Mouse (Mus musculus) hindbrain, embryonic 15.5 days (tissue): ENCODE measurements around the gene Erbb3. TPM values are rescaled to one million over a fixed set of nuclear protein-coding genes. Genes with fewer than 3 reads are reported as not detected.

ENCODE experiments used
- ATAC-seq: fragments of 200-750 bp; cut with Nextera tagmentation; 2 replicates; pipeline ENCODE4 v1.8.0; 2017; ENCODE audit warnings: low read depth, moderate number of reproducible peaks, moderate TSS enrichment; ENCODE audit not compliant: low FRiP score
- H3K27ac ChIP-seq: fragments of 300-500 bp; sonication (generic); replicated peaks from 2 replicates; pipeline ENCODE4 v1.5.1; 2015; ENCODE audit warnings: mild to moderate bottlenecking, inconsistent platforms
- H3K27me3 ChIP-seq: fragments of 300-500 bp; sonication (generic); 2 replicates; pipeline ENCODE4 v1.6.1; 2015; ENCODE audit warnings: control low read depth, inconsistent platforms
- H3K36me3 ChIP-seq: fragments of 300-500 bp; sonication (generic); 2 replicates; pipeline ENCODE4 v1.6.1; 2015; ENCODE audit warnings: control low read depth, inconsistent platforms
- H3K4me1 ChIP-seq: fragments of 300-500 bp; sonication (generic); replicated peaks from 2 replicates; pipeline ENCODE4 v1.6.1; 2015; ENCODE audit warnings: control low read depth, inconsistent platforms
- H3K4me2 ChIP-seq: fragments of 300-500 bp; sonication (generic); 2 replicates; pipeline ENCODE4 v1.6.1; 2015; ENCODE audit warnings: moderate library complexity, mild to moderate bottlenecking, inconsistent platforms
- H3K4me3 ChIP-seq: fragments of 300-500 bp; sonication (generic); 2 replicates; pipeline ENCODE4 v1.5.1; 2015; ENCODE audit warnings: mild to moderate bottlenecking, inconsistent platforms
- H3K9ac ChIP-seq: fragments of 300-500 bp; sonication (generic); 2 replicates; pipeline ENCODE4 v1.6.1; 2015; ENCODE audit warnings: inconsistent platforms
- H3K9me3 ChIP-seq: fragments of 300-500 bp; sonication (generic); 2 replicates; pipeline ENCODE4 v1.6.1; 2016; ENCODE audit warnings: control low read depth, inconsistent platforms
- WGBS: fragments of 180-500 bp; shearing (Covaris S2); methylation state at CpG from one replicate; pipeline ENCODE4 v1.1.7; 2015; 5-methylcytosine and 5-hydroxymethylcytosine counted together
- polyA plus RNA-seq: library from polyadenylated mRNA; unstranded; fragments of >200 nt; fragmentation: Nextera tagmentation; extraction: Ambion mirVana; gene quantifications from 2 replicates; pipeline ENCODE4 v1.2.1, GENCODE M21; 2015

The Erbb3 gene
- polyA plus RNA-seq, 1 experiment from 2014 or later = 1.2 TPM

DNA sequence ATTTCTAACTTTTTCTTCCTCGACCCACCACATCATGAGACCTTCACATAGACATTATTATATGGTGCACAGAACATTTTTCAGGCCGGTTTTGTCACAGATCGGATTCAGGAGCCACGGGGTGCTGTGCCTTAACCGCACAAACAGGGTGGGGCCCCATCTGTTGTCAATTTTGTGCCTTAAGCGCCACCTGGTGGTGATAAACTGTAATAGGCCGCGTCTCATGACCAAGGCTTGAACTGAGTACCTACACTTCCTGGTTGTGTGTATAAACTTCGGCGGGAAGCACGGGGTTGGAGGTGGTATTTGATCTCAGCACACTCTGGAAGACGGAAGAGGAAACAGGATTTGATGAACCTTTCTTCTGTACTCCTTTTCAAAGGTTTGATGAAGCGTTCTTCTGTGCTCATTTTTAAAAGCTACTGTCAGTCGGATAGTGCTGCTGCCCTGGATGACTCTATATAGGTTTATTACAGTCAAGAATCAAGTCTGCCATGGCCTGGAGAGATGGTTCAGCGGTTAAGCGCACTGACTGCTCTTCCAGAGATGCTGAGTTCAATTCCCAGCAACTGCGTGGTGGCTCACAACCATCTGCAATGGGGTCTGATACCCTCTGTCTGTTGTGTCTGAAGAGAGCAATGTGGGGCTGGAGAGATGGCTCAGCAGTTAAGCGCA lies 53.0 kb downstream of the Erbb3 start:
- Histone ChIP-seq H3K36me3 (peaks cover 4% of the 10 kb centered on the region; the same call in 1 of the 2 replicates), H3K4me3 (peak overlapping the region; percentile 20), H3K27me3 (no peaks in the 10 kb centered on the region), H3K4me1 (no peaks in the 10 kb centered on the region; the same call in 1 of the 2 replicates), H3K4me2 (peak overlapping the region; percentile 51), H3K27ac (0 out of 2 replicates have a peak overlapping the region, but pooled peaks have one; percentile 11), H3K9me3 (no peaks in the 10 kb centered on the region), H3K9ac (no peak overlapping the region)
- ATAC-seq = peak; percentile 82
- WGBS = 18% methylated on average over 18 of the region's 18 CpGs

DNA sequence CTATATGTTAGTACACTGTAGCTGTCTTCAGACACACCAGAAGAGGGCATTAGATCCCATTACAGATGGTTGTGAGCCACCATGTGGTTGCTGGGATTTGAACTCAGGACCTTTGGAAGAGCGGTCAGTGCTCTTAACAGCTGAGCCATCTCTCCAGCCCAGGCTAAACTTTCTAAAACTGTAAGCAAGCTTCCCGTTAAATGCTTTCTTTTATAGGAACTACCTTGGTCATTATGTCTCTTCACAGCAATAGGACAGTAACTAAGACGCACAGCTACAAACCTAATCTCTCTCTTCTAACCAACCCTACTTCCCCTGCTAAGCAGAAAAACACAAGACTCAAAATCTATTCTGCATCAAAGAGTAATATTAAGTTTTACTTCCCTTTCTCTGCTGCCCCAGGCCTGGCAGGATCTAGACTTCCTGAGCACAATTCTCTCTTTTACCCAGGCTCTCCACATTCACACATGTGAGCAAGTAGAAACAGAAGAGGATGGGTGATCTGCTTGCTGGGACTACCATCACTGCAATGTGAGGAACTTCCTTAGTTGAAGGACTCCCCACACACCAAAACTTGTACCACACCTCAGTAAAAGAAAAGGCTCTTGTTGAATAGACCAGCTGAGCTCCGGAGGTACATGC lies 53.7 kb downstream of the Erbb3 start:
- no peaks in the 10 kb centered on the region for H3K36me3 ChIP-seq
- WGBS = 76% methylated on average over 4 of the region's 4 CpGs
- H3K27ac ChIP-seq = 0 out of 2 replicates have a peak overlapping the region, but pooled peaks have one; percentile 11
- 0 out of 2 replicates have a peak, but pooled peaks cover 2% of the 10 kb centered on the region for H3K27me3 ChIP-seq
- peak overlapping the region; percentile 51 for H3K4me2 ChIP-seq
- ATAC-seq = no peak
- no peaks in the 10 kb centered on the region; the same call in 1 of the 2 replicates for H3K4me1 ChIP-seq
- no peak overlapping the region for H3K9ac ChIP-seq
- no peaks in the 10 kb centered on the region for H3K9me3 ChIP-seq
- H3K4me3 ChIP-seq = peak overlapping the region; percentile 20

DNA sequence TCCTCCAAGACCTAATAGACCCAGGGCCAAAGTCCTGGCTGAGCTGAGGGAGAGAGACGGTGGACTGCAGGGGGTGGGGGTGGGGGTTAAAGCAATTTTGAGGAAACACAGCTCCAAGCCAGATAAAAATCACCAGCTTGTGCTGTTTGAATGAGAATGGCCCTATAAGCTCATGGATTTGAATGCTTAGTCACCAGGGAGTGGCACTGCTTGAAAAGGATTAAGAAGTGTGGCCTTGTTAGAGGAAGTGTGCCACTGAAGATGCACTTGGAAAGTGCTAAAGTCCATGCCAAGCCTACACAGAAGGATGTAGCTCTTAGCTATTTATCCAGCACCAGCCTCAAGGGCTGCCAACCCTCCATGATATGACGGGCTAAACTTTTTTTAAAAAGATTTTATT lies 54.2 kb downstream of the Erbb3 start:
- no peak for ATAC-seq
- Histone ChIP-seq H3K4me3 (no peak overlapping the region), H3K9ac (no peak overlapping the region), H3K4me2 (no peak overlapping the region), H3K4me1 (no peaks in the 10 kb centered on the region; the same call in 1 of the 2 replicates), H3K9me3 (no peaks in the 10 kb centered on the region), H3K27ac (no peak overlapping the region), H3K27me3 (0 out of 2 replicates have a peak, but pooled peaks cover 2% of the 10 kb centered on the region), H3K36me3 (no peaks in the 10 kb centered on the region)
- WGBS = 89% methylated on average over 2 of the region's 2 CpGs

DNA sequence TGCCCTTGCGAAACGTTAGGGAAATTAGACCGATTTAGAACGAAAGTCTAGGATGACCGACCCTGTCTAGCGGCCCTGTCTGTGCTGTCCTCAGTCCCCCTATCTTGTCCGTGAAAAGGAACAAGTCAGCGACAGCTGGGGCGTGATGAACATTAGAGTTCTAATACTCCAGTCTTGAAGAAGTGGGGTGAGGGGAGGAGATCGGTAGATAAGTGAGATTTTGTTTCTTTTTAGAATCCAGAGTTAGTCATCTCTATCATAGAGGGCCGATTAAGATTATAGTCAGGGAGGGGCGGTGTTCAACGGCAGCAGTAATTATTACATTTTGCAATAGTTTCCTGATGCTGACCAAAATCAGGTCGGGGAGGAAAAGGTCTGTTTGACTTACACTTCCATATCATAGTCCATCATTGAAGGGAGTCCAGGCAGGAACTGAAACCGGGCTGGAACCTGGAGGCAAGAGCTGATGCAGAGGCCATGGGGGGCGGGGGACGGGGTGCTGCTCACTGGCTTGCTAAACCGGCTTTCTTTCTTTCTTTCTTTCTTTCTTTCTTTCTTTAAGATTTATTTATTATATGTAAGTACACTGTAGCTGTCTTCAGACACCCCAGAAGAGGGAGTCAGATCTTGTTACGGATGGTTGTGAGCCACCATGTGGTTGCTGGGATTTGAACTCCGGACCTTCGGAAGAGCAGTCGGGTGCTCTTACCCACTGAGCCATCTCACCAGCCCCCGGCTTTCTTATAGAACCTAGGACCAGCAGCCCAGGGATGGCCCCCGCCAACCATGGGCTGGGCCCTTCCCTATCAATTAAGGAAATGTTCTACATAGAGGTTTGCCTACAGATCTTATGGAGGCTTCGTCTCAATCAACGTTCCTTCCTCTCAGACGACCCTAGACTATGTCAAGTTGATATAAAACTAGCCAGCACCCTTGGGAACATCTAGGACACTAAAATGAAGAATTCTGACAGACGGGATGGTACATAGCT lies 62.8 kb downstream of the Erbb3 start:
- Histone ChIP-seq H3K27me3 (0 out of 2 replicates have a peak, but pooled peaks cover 2% of the 10 kb centered on the region), H3K27ac (peak overlapping the region; percentile 39; the same call in 1 of the 2 replicates), H3K36me3 (no peaks in the 10 kb centered on the region), H3K9me3 (no peaks in the 10 kb centered on the region), H3K4me2 (peak overlapping the region; percentile 99), H3K9ac (0 out of 2 replicates have a peak overlapping the region, but pooled peaks have one; percentile 10), H3K4me3 (peak overlapping the region; percentile 77), H3K4me1 (peaks cover 27% of the 10 kb centered on the region)
- WGBS = 29% methylated on average over 28 of the region's 28 CpGs
- no peak for ATAC-seq

DNA sequence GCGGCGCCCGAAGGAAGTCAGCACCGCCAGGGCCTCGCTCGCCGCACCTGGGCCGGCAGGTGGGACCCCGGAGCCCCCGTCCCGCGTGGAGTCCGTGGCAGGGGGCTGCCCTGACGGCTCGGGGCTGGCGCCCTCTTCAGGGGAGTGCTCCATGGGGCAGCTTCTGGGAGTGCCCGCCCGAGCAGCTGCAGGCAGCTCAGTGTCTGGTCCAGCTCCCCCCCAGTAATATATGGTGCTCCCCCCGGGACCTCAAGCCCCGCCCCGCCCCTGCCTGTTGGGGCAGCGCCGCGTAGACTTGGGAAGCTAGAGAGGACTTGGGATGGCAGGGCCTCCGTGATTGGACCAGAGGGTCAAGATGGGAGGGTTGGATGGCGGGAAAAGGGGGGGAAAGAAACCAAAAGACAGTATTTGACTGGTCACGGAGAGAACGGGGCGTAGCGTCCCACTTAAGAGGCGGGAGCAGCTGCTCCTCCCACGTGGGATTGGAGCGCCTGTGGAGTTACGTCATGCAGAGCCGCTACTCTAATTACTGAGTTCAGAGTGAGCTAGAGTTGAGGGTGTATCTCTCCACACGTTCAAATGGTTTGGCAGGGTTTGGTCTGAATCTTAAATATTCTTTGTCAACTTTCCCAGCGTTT lies 63.7 kb downstream of the Erbb3 start, which contains the start of gene Esyt1:
Gene Esyt1, minus strand, starts transcription at position 201 of the 638 bp plus-strand sequence.
- Histone ChIP-seq H3K9ac (peak within 1 kb of the TSS; percentile 65), H3K4me1 (peaks cover 27% of the 10 kb centered on the region), H3K9me3 (no peaks in the 10 kb centered on the region), H3K27ac (peak within 1 kb of the TSS; percentile 40), H3K4me3 (peak within 1 kb of the TSS; percentile 77), H3K4me2 (peak within 1 kb of the TSS; percentile 99), H3K36me3 (no peaks in the 10 kb centered on the region), H3K27me3 (no peaks in the 10 kb centered on the region)
- peak; percentile 96 for ATAC-seq
- under 1% methylated on average over 37 of the region's 37 CpGs for WGBS

DNA sequence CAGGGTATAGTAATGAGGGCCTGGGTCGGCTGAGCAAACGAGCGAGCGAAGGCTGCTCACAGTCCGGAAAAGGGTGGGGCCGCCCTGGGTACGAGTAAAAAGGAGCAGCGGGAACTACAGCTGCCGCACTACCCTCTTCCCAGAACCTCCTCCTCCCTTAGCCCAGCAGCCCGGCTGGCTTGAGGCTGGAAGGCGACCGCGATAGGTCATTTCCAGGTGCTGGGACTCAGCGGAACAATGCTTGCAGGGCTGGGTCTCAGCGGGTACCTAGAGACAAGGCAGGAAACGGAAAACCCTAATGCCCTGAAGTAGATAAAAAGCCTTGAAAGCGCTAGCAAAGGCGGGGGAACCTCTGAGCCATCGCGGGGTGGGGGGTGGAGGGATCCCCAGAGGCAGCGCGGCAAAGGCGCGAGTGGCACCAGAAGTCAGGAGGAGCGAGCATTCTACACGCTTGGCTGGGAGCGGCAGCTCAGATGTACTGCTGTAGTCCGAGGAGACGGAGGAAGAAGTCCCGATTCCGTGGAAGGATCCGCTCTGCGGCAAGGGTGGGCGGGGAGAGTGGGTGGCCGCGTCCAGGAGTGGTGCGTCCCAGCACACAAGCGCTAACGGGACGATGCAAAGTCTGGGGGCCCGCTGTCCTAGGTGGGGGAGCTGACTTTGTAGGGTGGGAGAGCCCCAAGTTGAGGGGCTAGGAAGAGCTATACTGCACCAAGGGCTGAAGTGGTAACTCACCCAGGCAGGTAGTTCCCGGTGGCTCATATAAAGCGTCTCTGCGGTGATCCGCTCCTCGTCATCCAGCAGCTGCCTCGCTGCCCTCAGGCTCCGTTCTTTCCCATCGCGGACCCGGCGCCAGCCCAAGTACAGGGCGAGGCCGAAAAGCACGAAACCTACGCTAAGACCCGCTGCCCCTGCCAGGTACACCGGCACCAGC lies 64.5 kb downstream of the Erbb3 start:
- Histone ChIP-seq H3K4me1 (peaks cover 27% of the 10 kb centered on the region), H3K9me3 (no peaks in the 10 kb centered on the region), H3K27ac (peak overlapping the region; percentile 40), H3K36me3 (no peaks in the 10 kb centered on the region), H3K4me2 (peak overlapping the region; percentile 99), H3K4me3 (peak overlapping the region; percentile 77), H3K9ac (peak overlapping the region; percentile 65), H3K27me3 (no peaks in the 10 kb centered on the region)
- WGBS = under 1% methylated on average over 58 of the region's 58 CpGs
- peak; percentile 40 for ATAC-seq

DNA sequence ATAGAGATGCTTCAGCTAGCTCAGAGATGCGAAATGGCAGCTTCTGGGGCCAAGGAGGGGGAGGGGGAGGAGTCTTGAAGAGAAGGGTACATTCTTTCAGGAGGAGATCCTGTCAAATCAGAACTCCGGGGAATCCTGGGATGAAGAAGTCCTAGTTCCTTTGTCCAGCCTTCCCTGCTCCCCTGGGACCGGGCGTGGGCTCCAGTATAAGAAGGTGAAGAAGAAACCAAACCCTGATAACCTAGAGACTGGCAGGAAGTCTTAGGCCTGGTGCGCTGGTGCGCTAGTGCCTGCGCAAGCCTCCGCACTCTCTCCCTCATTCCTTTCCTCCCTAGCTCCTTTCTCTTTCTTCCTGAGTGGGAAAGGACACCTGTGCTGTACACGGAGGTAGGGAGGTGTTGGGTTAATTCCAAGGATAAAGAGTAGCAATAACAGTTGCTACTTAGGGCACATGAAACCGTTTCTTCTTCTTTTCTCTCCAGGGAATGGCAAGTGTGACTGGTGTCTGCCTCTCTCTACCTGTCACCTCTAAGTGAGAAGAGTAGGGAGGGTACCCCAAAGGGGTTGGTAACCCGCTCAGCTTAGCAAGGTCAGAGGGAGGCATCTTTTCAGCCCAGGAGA lies 65.2 kb downstream of the Erbb3 start:
- WGBS = 11% methylated on average over 11 of the region's 11 CpGs
- no peak for ATAC-seq
- H3K4me1 ChIP-seq = peaks cover 27% of the 10 kb centered on the region
- peak overlapping the region; percentile 99 for H3K4me2 ChIP-seq
- peak overlapping the region; percentile 40 for H3K27ac ChIP-seq
- H3K36me3 ChIP-seq = no peaks in the 10 kb centered on the region
- H3K9ac ChIP-seq = peak overlapping the region; percentile 65
- no peaks in the 10 kb centered on the region for H3K27me3 ChIP-seq
- no peaks in the 10 kb centered on the region for H3K9me3 ChIP-seq
- H3K4me3 ChIP-seq = peak overlapping the region; percentile 77

DNA sequence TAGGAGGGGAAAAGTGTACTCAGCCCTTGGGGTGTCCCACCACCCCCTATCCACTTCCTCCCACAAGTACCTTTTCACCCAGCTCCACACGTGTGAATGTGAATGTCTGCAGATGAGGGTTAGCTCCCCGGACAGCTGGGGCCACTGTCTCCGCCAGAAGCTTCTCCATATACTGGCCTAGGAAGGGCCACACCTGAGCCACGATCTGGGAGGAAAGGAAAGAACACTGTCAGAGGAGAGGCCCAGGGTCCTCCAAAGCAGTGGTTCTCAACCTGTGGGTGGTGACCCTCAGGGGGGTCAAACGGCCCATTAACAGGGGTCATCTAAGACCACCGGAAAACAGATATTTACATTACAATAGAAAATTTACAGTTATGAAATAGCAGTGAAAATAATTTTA lies 67.1 kb downstream of the Erbb3 start:
- ATAC-seq = no peak
- no peaks in the 10 kb centered on the region for H3K9me3 ChIP-seq

DNA sequence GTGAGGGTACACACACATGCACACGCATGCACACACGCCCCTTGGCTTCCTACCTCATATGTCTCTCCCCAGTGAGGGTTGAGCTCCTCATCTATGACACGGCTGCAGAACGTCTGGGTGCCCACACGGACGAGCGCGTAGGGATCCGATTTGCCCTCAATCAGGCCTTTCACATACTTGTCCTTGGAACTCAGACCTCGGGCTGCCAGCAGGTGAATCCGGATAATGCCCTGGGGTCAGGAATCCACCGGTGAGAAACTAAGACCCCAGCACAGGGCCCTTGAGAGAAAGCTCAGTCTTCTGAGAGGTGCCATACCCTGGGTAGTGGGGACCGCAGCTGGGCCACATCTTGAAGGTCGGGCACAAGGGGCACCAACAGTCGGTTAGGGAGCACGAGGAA lies 68.9 kb downstream of the Erbb3 start:
- no peak overlapping the region for H3K27ac ChIP-seq
- no peak overlapping the region for H3K4me2 ChIP-seq
- no peaks in the 10 kb centered on the region for H3K36me3 ChIP-seq
- H3K9ac ChIP-seq = no peak overlapping the region
- WGBS = 89% methylated on average over 16 of the region's 16 CpGs
- H3K27me3 ChIP-seq = peaks cover 25% of the 10 kb centered on the region
- H3K4me3 ChIP-seq = no peak overlapping the region
- ATAC-seq = no peak
- peaks cover 16% of the 10 kb centered on the region for H3K4me1 ChIP-seq
- H3K9me3 ChIP-seq = no peaks in the 10 kb centered on the region

More for the DNA sequence above, 67.1 kb downstream of the Erbb3 start:
- Histone ChIP-seq H3K36me3 (no peaks in the 10 kb centered on the region), H3K4me2 (no peak overlapping the region), H3K9ac (no peak overlapping the region), H3K4me1 (peaks cover 27% of the 10 kb centered on the region), H3K27ac (no peak overlapping the region), H3K4me3 (no peak overlapping the region), H3K27me3 (peaks cover 9% of the 10 kb centered on the region; the same call in 1 of the 2 replicates)
- 81% methylated on average over 6 of the region's 6 CpGs for WGBS

DNA sequence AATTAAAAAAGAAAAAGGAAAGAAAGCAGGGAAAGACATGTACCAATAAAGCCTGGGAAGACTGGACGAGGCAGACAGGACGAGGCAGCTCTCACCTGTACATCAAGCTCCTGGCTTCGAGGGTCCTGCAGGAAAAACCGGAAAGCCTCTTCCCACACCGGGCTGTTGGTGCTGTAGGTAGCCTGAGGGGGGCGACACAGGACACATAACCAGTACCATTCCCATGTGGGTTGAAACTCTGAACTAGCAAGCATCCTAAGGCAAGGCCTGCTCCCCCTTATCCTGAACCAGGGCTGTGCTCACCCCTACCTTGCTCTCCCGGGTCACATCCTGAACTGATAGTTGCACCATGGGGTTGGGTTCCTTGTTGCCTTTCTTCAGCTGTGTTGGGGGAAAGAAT lies 70.6 kb downstream of the Erbb3 start:
- ATAC-seq = no peak
- H3K9me3 ChIP-seq = no peaks in the 10 kb centered on the region
- H3K4me2 ChIP-seq = no peak overlapping the region
- peaks cover 27% of the 10 kb centered on the region for H3K27me3 ChIP-seq
- H3K27ac ChIP-seq = no peak overlapping the region
- 67% methylated on average over 7 of the region's 7 CpGs for WGBS
- no peaks in the 10 kb centered on the region for H3K36me3 ChIP-seq
- H3K9ac ChIP-seq = no peak overlapping the region
- peaks cover under 1% of the 10 kb centered on the region; the same call in 1 of the 2 replicates for H3K4me1 ChIP-seq
- H3K4me3 ChIP-seq = no peak overlapping the region
